Mouse (Mus musculus): ENCODE measurements at regions not wholly inside any gene's neighbourhood (a gene's known extent, or its start where the extent isn't known, plus 50 kb on each side); places are given as distances from the start of the nearest gene placed in this dataset.

GRCm38 (mm10) chr3:18714968-18715630, 766.9 kb downstream of the Cypt12 start:
- TF ChIP-seq CTCF (IDR thresholded peaks at IDR 0.05; ENCODE audit: control insufficient read depth, insufficient read depth, insufficient replicate concordance, low read depth, low read length) (no peak), POLR2A (IDR thresholded peaks at IDR 0.05; ENCODE audit: control insufficient read depth, low read depth, low read length) (no peak)

Measured in testis, adult 2 months (tissue).